ENCODE assay signal across 8 mouse cellular contexts in genomic region chr7:100886535-100886934, GRCm38 (mm10). TPM values are rescaled to one million over a fixed set of nuclear protein-coding genes. Genes with fewer than 3 reads are reported as not detected.
A peak's percentile ranks its signal among the peaks of the same experiment; 100 is the strongest.
DNase-seq lines count a peak whose midpoint lies in the region; ATAC-seq and TF ChIP-seq lines count a peak whose summit lies in the region.

No protein-coding gene starts in this region.

- no peak overlapping the region for H3K4me3 ChIP-seq in intestine, postnatal 0 days (ENCODE audit: low read depth, low read length)
- H3K4me3 ChIP-seq in intestine, embryonic 16.5 days (ENCODE audit: low read length): no peak overlapping the region
- H3K4me3 ChIP-seq in left cerebral cortex, adult 2 months: no peak overlapping the region

- H3K36me3 ChIP-seq in intestine, postnatal 0 days (ENCODE audit: control insufficient read depth, insufficient read depth): peaks cover 42% of the 10 kb centered on the region
- H3K36me3 ChIP-seq in intestine, embryonic 16.5 days (ENCODE audit: control insufficient read depth, insufficient read depth, low read length): peaks cover 27% of the 10 kb centered on the region

- no peaks in the 10 kb centered on the region for H3K27me3 ChIP-seq in intestine, postnatal 0 days (replicated peaks; ENCODE audit: control insufficient read depth, insufficient read depth, low read length)
- no peaks in the 10 kb centered on the region for H3K27me3 ChIP-seq in intestine, embryonic 16.5 days (replicated peaks; ENCODE audit: control insufficient read depth, insufficient read depth, low read length)

- no peak overlapping the region for H3K9ac ChIP-seq in intestine, postnatal 0 days (ENCODE audit: low read depth, low read length)
- no peak overlapping the region for H3K9ac ChIP-seq in intestine, embryonic 16.5 days (ENCODE audit: low read depth, low read length)

- no peak for ATAC-seq in intestine, postnatal 0 days
- ATAC-seq in intestine, embryonic 16.5 days: no peak
- peak; percentile 72; the same call in 1 of the 2 replicates for ATAC-seq in common myeloid progenitor, adult 5-6 weeks (replicated peaks; ENCODE audit: low read depth, poor library complexity, severe bottlenecking)

- 24% methylated on average over 3 of the region's 3 CpGs for WGBS in intestine, postnatal 0 days
- 28% methylated on average over 3 of the region's 3 CpGs for WGBS in intestine, embryonic 16.5 days

- intact Hi-C loops in left cerebral cortex, adult 2 months (cut with DNase I): no loop called here

- H3K4me1 ChIP-seq in intestine, postnatal 0 days (replicated peaks; ENCODE audit: control insufficient read depth, insufficient read depth, low read length): no peaks in the 10 kb centered on the region
- no peaks in the 10 kb centered on the region for H3K4me1 ChIP-seq in intestine, embryonic 16.5 days (ENCODE audit: control insufficient read depth, insufficient read depth, low read length)

- no peak overlapping the region for H3K4me2 ChIP-seq in intestine, postnatal 0 days (replicated peaks; ENCODE audit: low read depth)
- H3K4me2 ChIP-seq in intestine, embryonic 16.5 days (ENCODE audit: low read depth, low read length): no peak overlapping the region

- TF ChIP-seq CTCF in intestine, postnatal 0 days (IDR thresholded peaks at IDR 0.05; ENCODE audit: low read depth): peak; percentile 85
- peak; percentile 98 for TF ChIP-seq CTCF in left cerebral cortex, adult 2 months (IDR thresholded peaks at IDR 0.05)

- H3K9me3 ChIP-seq in intestine, postnatal 0 days (ENCODE audit: control insufficient read depth): no peaks in the 10 kb centered on the region
- H3K9me3 ChIP-seq in intestine, embryonic 16.5 days (ENCODE audit: control insufficient read depth, low read length): no peaks in the 10 kb centered on the region

- DNase-seq in CD4-positive helper T cell, adult 2 months (ENCODE audit: low read depth, low spot score): peak; percentile 49
- peak; percentile 63 for DNase-seq in MN1 (ENCODE audit: low spot score)
- DNase-seq in left cerebral cortex, adult 2 months (ENCODE audit: extremely low spot score in 1 of 2, low spot score in 2 of 2): peak in 1 of 2 experiments; percentile 66
- peak; percentile 50 to 72 for DNase-seq in spleen, adult 18-20 months
- DNase-seq in right cerebral cortex, postnatal 14 days: no peak

- no peak overlapping the region for H3K27ac ChIP-seq in intestine, postnatal 0 days (ENCODE audit: low read depth, low read length)
- no peak overlapping the region for H3K27ac ChIP-seq in intestine, embryonic 16.5 days (ENCODE audit: low read length)
- H3K27ac ChIP-seq in left cerebral cortex, adult 2 months: no peak overlapping the region

RNA-seq across cellular contexts. Expression of gene Relt, which starts 23.3 kb away (rescaled TPM):
- 0.78 and 1.0 TPM in 2 replicates for polyA plus RNA-seq in intestine, postnatal 0 days (2015; fragmentation: Nextera tagmentation; extraction: Ambion mirVana)
- polyA plus RNA-seq in intestine, embryonic 16.5 days (2015; fragmentation: Nextera tagmentation; extraction: Ambion mirVana): 2.4 and 3.8 TPM in 2 replicates
- total RNA-seq in common myeloid progenitor, adult 5-6 weeks (2017): 5.5 and 18.3 TPM in 2 replicates
- 10 to 100 TPM; 14.1 to 18.6 TPM for total RNA-seq in left cerebral cortex, adult 2 months (2021)

RNA-seq across cellular contexts. Expression of gene Arhgef17, which starts 45.4 kb away (rescaled TPM):
- polyA plus RNA-seq in intestine, postnatal 0 days (2015; fragmentation: Nextera tagmentation; extraction: Ambion mirVana): 2.0 and 2.5 TPM in 2 replicates
- 4.1 and 4.6 TPM in 2 replicates for polyA plus RNA-seq in intestine, embryonic 16.5 days (2015; fragmentation: Nextera tagmentation; extraction: Ambion mirVana)
- total RNA-seq in common myeloid progenitor, adult 5-6 weeks (2017): 0.05 and 0.59 TPM in 2 replicates
- total RNA-seq in left cerebral cortex, adult 2 months (2021): 100 to 1,000 TPM; 134 to 142 TPM

Comparison
In these comparisons a context has a peak if more than half of its experiments do, and no peak if none do; other contexts are left out.
1. RNA of gene Arhgef17, which starts 45.4 kb away (total RNA-seq): 134 to 142 TPM in left cerebral cortex, adult 2 months; 0.05 to 0.59 TPM in common myeloid progenitor, adult 5-6 weeks; every median in the first group is over 10 times any median in the second.